Mouse (Mus musculus): Measurements from ENCODE around the gene Wfdc3. TPM values are rescaled to one million over a fixed set of nuclear protein-coding genes. Genes with fewer than 3 reads are reported as not detected.
"Not testable (repeated sequence)": the region's sequence is repeated elsewhere in the genome, so short reads cannot be mapped to it uniquely, and the experiment has no call there.

Wfdc3 gene
- polyA plus RNA-seq, 1 experiment from 2014 or later = 0.56 TPM

DNA sequence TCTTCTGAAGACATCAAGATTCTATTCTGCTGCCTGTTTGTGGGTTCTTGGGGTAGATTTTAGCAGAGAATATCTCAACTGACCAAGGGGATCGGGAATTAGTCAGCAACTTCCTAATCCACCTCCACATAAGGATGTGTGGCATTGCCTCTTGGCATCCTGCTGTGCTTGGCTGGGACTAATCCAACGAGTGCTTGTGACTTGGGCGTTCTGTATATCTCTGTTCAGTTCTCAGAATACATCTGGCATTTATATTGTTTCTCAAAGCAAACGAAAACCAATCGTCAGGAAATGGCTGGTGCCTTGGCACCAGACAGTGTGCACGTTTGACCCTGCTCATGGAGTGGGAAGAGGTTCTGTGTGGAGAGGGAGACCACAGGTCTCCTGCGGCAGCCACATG, 5.9 kb downstream of the Wfdc3 start:
- DNase-seq (ENCODE audit: low spot score) = no peak

DNA sequence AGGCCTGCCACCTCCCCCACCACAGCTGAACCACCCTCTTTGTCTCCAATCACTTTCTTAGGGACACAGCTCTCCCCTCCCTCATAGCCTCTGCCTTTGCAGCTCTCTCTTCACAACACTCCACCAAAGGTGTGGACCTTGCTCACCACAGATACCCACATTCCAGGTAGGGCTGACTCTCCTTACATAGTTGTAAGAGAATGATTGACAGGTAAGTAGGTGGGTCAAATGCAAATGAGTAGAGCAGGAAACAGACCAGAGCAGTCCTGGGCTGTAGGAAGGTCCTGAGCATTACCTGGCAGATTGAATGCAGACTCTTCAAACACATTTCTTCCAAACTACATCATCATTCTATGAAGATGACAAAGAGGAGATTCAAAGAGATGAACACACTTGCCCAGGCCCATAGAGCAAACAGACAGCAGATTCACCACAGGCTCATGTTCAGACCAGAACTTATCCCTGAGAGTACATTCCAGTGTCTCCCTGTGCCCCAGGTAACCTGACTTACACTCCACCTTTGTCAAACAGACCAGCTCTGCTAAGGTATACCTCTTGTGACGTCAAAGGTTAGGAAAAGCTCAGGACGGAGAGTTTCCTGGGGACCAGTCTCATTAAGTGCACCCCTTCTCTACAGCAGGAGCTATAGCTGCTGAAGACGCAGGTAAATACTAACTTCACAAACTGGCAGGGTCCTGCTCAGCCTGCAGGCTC, 8.2 kb downstream of the Wfdc3 start:
- DNase-seq (ENCODE audit: low spot score) = no peak

DNA sequence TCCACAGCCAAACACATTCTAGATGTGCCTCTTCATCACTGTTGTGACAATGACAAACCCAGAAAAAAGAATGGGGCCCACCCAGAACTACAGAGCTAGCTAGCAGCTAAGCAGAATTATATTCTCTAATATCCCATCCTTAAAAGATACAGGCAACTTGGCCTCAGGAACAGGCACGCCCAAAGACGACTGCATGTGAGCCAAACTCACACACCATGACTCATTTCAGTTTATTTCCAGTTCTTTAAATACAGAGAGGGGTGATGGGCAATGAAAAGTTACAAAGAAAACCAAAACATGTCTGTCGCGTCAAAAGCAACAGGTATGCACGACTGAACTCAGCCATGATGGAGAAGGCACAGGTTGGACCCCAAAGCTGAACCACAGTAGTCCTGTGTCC, 10.3 kb downstream of the Wfdc3 start:
- DNase-seq (ENCODE audit: low spot score) = no peak

DNA sequence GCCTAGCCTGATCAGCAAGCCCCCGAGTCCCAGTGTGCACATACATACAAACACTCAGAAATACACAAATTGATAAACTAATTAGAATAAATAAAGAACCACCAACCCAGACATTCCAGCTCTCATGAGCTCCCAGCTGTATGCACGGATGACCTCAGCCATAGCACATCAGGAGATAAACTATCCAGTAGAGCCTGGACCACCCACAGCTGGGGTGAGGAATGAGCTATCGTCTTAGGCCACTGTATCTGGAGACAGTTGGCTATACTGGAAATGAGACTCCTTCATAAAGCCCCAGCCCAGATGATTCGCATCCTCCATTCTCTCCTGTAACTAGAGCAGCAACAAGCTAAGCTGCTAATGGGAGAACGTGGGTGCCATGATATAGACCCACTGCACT, 10.9 kb downstream of the Wfdc3 start:
- no peak for DNase-seq (ENCODE audit: low spot score)

DNA sequence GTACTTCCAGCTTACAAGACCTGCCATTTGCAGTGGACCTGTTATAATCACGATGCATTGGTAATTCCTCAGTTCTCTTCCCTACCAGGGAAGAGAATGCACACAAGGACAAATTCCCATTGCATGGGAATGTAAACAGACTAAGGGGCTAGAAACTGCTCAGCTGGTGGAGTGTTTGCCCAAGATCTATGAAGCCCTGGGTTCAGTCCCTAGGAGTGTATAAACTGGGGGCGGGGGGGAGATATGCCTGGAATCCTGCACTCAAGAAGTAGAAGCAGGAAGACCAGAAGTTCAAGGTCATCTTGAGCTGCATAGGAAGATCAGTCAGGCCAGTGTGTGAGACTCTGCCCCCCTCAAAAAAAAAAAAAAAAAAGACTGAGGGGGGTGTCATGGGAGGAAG, 12.5 kb downstream of the Wfdc3 start:
- DNase-seq (ENCODE audit: low spot score) = no peak

DNA sequence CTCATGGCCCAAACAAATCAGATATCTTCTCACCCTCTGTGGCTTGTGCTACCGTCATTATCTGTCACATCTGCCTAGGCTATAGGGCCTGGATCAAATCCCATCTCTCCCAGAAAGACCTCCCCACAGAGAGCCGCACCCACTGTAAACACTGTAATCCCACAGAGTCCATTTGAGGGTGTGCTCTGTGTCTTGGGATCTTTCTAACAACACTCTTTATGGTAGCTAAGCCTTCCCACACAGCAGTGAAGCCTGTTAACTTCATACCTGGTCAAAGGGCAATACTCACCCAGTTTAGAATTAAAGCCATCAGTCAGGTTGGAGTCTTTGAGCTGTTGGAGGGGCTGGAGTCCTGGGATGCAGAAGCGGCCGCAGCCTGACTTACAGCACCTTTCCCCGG, 14.0 kb downstream of the Wfdc3 start:
- no peak for DNase-seq (ENCODE audit: low spot score)

DNA sequence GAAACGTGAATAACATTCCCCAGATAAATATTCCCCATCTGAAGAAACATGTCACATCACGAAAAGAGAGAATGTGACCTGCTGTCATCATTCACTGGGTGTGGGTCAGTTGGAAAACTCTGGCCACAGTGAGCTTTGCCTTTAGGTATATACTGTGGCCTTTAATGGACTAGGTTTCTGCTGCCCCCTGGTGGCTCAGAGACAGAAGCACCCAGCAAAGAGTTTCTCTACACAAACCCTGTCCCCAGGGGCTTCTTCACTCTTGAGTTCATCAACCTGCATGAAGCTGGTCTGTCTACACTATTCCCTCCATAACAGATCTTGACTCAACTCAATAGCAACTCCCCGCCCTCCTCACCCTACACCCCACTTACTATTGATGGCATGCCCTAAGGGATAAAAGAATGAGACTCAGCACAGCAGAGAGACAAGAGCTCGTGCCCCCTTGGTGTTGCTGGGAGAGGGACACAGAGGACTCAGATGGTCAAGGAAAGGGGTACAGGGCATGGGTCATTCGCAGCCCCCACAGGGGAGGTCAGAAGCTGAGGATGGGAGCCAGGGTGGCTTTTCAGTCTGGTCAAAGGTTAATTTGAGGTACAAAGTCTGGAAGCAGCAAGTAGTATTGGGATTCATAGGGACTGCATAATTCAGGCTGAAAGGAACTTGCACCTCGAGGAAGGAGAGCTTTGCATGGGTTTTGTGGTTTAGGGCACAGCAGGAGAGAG, 19.7 kb downstream of the Wfdc3 start:
- peak; percentile 66 for DNase-seq (ENCODE audit: low spot score)

DNA sequence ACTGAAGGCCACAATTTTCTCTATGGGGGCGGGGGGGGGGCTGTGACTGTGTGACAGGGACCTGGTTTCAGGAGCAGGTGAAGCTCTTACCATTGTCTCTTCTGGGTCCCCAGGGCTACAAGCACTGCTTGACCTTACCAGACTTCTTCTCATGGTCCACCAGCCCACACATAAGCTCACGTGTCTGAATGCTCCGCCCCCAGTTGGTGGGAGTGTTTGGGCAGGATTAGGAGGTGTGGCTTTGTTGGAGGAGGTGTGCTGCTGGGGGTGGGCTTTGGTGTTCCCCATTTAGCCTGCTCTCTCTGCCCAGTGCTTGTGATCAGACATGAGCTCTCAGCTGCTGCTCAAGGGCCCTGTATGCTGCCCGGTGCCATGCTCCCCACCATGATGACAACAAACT, 22.5 kb downstream of the Wfdc3 start:
- no peak for DNase-seq (ENCODE audit: low spot score)

DNA sequence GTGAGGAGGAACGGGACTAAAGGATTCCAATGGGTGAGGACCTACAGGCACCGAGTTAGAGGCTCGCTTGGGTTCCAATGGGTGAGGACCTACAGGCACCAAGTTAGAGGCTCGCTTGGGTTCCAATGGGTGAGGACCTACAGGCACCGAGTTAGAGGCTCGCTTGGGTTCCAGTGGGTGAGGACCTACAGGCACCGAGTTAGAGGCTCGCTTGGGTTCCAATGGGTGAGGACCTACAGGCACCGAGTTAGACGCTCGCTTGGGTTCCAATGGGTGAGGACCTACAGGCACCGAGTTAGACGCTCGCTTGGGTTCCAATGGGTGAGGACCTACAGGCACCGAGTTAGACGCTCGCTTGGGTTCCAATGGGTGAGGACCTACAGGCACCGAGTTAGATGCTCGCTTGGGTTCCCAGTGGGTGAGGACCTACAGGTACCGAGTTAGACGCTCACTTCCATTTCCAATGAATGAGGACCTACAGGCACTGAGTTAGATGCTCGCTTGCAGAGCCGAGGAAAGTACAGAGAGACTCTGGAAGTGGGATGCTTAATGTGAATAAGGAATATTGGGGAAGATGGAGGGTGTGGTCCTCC, 29.4 kb downstream of the Wfdc3 start:
- not testable (repeated sequence) for DNase-seq (ENCODE audit: low spot score)

DNA sequence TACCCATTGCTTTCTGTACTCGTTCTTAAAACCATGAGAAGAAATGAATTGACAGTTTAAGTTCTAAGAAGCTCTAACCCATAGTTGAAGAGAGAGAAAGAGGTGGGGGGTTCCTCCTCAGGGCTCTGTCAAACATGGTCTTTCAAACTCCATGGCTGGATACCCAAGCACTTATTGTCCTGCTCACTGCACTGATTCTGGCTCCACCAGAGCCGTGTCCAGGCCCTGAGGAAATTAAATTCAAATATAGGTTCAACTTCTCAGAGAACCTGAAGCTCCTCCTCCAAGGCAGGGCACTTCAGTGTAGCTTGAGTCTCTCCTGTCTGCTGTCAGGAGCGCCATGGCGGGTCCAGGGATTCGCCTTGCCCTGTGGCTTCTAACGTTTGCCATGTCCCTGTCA, 30.7 kb downstream of the Wfdc3 start, which contains the start of gene Spint5:
Spint5 (plus strand) TSS at position 301 of the 400 bp plus-strand sequence.
- no peak for DNase-seq (ENCODE audit: low spot score)

DNA sequence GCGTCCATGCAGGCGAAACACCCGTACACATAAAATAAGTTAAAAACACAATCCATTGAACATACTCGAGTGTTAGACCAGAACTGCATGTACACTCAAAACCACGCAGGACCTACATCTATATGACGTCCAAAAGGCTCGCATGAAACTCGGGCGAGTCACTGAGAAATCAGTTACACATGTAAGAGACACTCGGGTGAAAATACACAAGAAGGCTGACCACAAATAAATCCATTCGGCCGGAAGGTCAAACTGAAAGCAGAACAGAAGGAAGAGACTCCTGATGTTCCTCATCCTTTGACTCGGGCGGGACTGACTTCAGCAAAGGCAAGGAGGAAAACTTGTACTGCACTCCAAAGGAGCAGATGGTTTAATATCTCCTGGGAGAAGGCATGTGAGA, 39.7 kb downstream of the Wfdc3 start:
- no peak for DNase-seq (ENCODE audit: low spot score)

DNA sequence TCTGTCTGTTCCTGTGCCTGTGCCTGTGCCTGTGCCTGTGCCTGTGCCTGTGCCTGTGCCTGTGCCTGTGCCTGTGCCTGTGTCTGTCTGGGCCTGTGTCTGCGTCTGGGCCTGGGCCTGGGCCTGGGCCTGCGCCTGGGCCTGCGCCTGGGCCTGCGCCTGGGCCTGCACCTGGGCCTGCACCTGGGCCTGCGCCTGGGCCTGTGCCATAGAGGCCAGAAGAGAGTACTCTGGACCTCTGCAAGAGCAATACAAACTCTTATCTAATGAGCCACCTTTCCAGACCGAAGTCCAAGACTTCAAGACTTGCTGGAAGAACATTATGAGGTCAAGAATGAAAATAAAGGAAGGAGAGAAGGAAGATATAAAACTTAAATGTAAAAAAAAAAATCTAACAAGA, 40.4 kb downstream of the Wfdc3 start:
- no peak for DNase-seq (ENCODE audit: low spot score)

DNA sequence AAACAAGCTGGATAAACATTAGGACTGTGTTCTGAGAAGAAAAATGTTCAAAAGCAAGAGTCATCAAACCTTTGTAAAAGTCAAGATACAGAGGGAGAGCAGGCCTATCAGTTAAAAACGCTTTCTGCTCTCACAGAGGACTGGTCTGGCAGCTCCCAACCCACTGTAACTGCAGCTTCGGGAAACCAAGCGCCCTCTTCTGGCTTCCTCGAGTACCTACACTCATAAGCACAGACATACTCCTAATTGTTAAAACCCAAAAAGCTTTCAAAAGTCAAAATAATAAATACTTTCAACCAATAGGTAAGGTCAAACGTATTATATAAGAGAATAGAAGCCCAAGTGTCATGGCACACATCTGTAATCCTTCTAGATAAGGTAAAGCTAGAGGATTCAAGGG, 41.5 kb downstream of the Wfdc3 start:
- DNase-seq (ENCODE audit: low spot score) = no peak

DNA sequence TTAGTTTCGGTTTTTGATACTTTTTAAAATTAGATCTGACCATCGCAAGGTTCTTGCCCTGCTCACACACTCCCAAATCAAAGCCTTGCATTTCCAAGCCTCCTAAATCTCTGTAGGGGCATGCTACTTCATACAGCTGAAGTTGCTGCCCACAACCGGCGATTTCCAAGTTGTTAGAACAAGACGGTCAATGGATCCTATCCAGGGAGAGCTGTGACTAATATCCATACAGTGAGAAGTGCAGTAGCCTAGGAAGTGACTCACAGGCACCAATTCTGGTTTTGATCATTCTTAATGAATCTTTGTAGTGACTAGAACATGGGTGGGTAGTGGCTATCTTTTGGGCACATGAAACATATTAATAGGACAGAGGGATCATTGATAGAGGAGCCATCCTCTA, 44.0 kb downstream of the Wfdc3 start:
- DNase-seq (ENCODE audit: low spot score) = no peak

DNA sequence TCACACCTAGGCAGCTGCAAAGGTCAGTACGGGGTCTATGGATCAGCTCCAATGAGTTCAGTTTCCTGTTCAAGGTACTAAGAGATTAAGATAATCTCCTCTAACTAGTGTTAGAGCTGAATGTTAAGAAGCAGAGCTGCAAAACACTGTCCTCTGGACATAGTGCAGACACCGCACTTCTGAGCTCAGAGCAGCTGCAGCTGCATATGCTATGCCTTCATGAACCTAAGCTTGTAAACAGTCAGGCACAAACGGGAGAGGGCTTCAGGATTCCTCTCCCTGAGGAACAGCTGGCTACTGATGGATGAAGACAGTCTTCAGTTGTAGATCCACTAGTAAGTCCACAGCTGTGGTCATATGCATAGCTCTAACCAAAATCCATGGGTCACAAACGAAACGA, 44.8 kb downstream of the Wfdc3 start:
- DNase-seq (ENCODE audit: low spot score) = no peak

DNA sequence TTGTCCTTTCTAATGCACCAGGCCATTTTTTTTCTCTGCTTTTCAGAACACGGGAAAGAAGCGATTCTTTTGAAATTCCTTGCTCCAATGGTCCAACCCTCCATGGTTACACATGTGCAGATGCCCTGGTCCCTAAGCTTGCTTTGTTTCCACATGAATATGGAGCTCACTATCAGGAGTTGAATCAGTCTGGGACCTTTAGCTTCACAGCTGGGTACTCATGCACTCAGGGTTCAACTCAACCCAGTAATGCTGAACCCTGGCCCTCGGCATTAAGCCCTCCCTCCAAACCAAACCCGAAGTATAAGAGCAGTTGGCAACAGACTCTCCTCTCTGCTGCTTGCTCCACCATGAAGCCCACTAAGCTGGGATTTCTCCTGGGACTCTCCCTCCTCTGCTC, 47.5 kb downstream of the Wfdc3 start, which contains the start of gene Spint4:
Spint4 (plus strand) TSS at position 301 of the 400 bp plus-strand sequence.
- DNase-seq (ENCODE audit: low spot score) = no peak

DNA sequence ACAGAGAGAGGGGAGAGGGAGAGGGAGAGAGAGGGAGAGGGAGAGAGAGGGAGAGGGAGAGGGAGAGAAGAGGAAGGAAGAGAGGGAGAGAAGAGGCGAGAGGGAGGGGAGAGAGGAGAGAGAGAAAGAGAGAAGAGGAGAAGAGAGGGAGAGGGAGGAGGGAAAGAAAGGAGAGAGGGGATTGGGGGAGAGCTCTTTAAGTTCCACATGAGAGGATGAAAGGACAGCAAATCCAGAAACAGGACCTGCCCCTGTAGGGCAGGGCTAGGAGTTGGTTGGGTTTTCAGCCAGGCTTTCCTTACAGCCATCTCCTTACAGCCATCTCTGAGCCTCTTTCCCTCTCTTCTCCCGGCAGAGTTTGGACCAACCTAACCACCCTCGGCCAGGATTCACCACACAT, 60.9 kb downstream of the Wfdc3 start, which contains the start of gene Wfdc13:
Wfdc13 (plus strand) TSS at position 301 of the 400 bp plus-strand sequence.
- no peak for DNase-seq (ENCODE audit: low spot score)

Other genes starting within 250 kb of the Wfdc3 start
- gene Pigt, start 248.4 kb downstream of the Wfdc3 start, polyA plus RNA-seq (2015; fragmentation: Nextera tagmentation; extraction: Ambion mirVana) = 47.2 and 51.1 TPM in 2 replicates
- 51.3 and 53.4 TPM in 2 replicates for gene Wfdc2, start 183.5 kb downstream of the Wfdc3 start, polyA plus RNA-seq (2015; fragmentation: Nextera tagmentation; extraction: Ambion mirVana)
- not detected in 2 replicates for gene Spint3, start 172.5 kb downstream of the Wfdc3 start, polyA plus RNA-seq (2015; fragmentation: Nextera tagmentation; extraction: Ambion mirVana)
- not detected in 2 replicates for gene Wfdc6a, start 160.5 kb downstream of the Wfdc3 start, polyA plus RNA-seq (2015; fragmentation: Nextera tagmentation; extraction: Ambion mirVana)
- not detected in 2 replicates for gene Eppin, start 152.3 kb downstream of the Wfdc3 start, polyA plus RNA-seq (2015; fragmentation: Nextera tagmentation; extraction: Ambion mirVana)
- not detected in 2 replicates for gene Wfdc6b, start 132.4 kb downstream of the Wfdc3 start, polyA plus RNA-seq (2015; fragmentation: Nextera tagmentation; extraction: Ambion mirVana)
- not detected in 2 replicates for gene Wfdc8, start 132.3 kb downstream of the Wfdc3 start, polyA plus RNA-seq (2015; fragmentation: Nextera tagmentation; extraction: Ambion mirVana)
- not detected in 2 replicates for gene Wfdc16, start 107.1 kb downstream of the Wfdc3 start, polyA plus RNA-seq (2015; fragmentation: Nextera tagmentation; extraction: Ambion mirVana)
- gene Wfdc10, start 89.9 kb downstream of the Wfdc3 start, polyA plus RNA-seq (2015; fragmentation: Nextera tagmentation; extraction: Ambion mirVana) = 0.42 TPM in 1 of 2 replicates, not detected in the other
- gene Wfdc9, start 89.3 kb downstream of the Wfdc3 start, polyA plus RNA-seq (2015; fragmentation: Nextera tagmentation; extraction: Ambion mirVana) = not detected in 2 replicates
- not detected in 2 replicates for gene Wfdc11, start 71.8 kb downstream of the Wfdc3 start, polyA plus RNA-seq (2015; fragmentation: Nextera tagmentation; extraction: Ambion mirVana)
- gene Wfdc13, start 60.8 kb downstream of the Wfdc3 start, polyA plus RNA-seq (2015; fragmentation: Nextera tagmentation; extraction: Ambion mirVana) = not detected in 2 replicates
- not detected in 2 replicates for gene Spint4, start 47.4 kb downstream of the Wfdc3 start, polyA plus RNA-seq (2015; fragmentation: Nextera tagmentation; extraction: Ambion mirVana)
- gene Spint5, start 30.6 kb downstream of the Wfdc3 start, polyA plus RNA-seq (2015; fragmentation: Nextera tagmentation; extraction: Ambion mirVana) = not detected in 2 replicates
- 70.4 and 85.2 TPM in 2 replicates for gene Dnttip1, start 52 bp upstream of the Wfdc3 start, polyA plus RNA-seq (2015; fragmentation: Nextera tagmentation; extraction: Ambion mirVana)
- 379 and 497 TPM in 2 replicates for gene Ube2c, start 24.0 kb upstream of the Wfdc3 start, polyA plus RNA-seq (2015; fragmentation: Nextera tagmentation; extraction: Ambion mirVana)
- 5.8 and 10.7 TPM in 2 replicates for gene Tnnc2, start 34.0 kb upstream of the Wfdc3 start, polyA plus RNA-seq (2015; fragmentation: Nextera tagmentation; extraction: Ambion mirVana)
- gene Snx21, start 39.9 kb upstream of the Wfdc3 start, polyA plus RNA-seq (2015; fragmentation: Nextera tagmentation; extraction: Ambion mirVana) = 7.0 and 7.7 TPM in 2 replicates
- gene Acot8, start 59.0 kb upstream of the Wfdc3 start, polyA plus RNA-seq (2015; fragmentation: Nextera tagmentation; extraction: Ambion mirVana) = 30.0 and 31.1 TPM in 2 replicates
- gene Zswim3, start 59.2 kb upstream of the Wfdc3 start, polyA plus RNA-seq (2015; fragmentation: Nextera tagmentation; extraction: Ambion mirVana) = 7.1 TPM in 2 replicates
- 8.7 and 9.1 TPM in 2 replicates for gene Zswim1, start 76.8 kb upstream of the Wfdc3 start, polyA plus RNA-seq (2015; fragmentation: Nextera tagmentation; extraction: Ambion mirVana)
- gene Spata25, start 82.6 kb upstream of the Wfdc3 start, polyA plus RNA-seq (2015; fragmentation: Nextera tagmentation; extraction: Ambion mirVana) = 0.17 and 0.85 TPM in 2 replicates
- 154 and 164 TPM in 2 replicates for gene Ctsa, start 86.9 kb upstream of the Wfdc3 start, polyA plus RNA-seq (2015; fragmentation: Nextera tagmentation; extraction: Ambion mirVana)
- 5.3 and 5.9 TPM in 2 replicates for gene Neurl2, start 87.5 kb upstream of the Wfdc3 start, polyA plus RNA-seq (2015; fragmentation: Nextera tagmentation; extraction: Ambion mirVana)
- 424 and 433 TPM in 2 replicates for gene Pltp, start 111.8 kb upstream of the Wfdc3 start, polyA plus RNA-seq (2015; fragmentation: Nextera tagmentation; extraction: Ambion mirVana)
- 92.5 and 107 TPM in 2 replicates for gene Pcif1, start 133.4 kb upstream of the Wfdc3 start, polyA plus RNA-seq (2015; fragmentation: Nextera tagmentation; extraction: Ambion mirVana)
- 8.6 and 9.5 TPM in 2 replicates for gene Zfp335, start 165.8 kb upstream of the Wfdc3 start, polyA plus RNA-seq (2015; fragmentation: Nextera tagmentation; extraction: Ambion mirVana)
- gene Mmp9, start 194.8 kb upstream of the Wfdc3 start, polyA plus RNA-seq (2015; fragmentation: Nextera tagmentation; extraction: Ambion mirVana) = 47.8 and 53.2 TPM in 2 replicates
- gene Slc12a5, start 214.9 kb upstream of the Wfdc3 start, polyA plus RNA-seq (2015; fragmentation: Nextera tagmentation; extraction: Ambion mirVana) = 0.26 and 0.30 TPM in 2 replicates

All from thymus, postnatal 0 days (tissue).